ENCODE assay signal across 10 mouse cellular contexts in the genomic region with DNA sequence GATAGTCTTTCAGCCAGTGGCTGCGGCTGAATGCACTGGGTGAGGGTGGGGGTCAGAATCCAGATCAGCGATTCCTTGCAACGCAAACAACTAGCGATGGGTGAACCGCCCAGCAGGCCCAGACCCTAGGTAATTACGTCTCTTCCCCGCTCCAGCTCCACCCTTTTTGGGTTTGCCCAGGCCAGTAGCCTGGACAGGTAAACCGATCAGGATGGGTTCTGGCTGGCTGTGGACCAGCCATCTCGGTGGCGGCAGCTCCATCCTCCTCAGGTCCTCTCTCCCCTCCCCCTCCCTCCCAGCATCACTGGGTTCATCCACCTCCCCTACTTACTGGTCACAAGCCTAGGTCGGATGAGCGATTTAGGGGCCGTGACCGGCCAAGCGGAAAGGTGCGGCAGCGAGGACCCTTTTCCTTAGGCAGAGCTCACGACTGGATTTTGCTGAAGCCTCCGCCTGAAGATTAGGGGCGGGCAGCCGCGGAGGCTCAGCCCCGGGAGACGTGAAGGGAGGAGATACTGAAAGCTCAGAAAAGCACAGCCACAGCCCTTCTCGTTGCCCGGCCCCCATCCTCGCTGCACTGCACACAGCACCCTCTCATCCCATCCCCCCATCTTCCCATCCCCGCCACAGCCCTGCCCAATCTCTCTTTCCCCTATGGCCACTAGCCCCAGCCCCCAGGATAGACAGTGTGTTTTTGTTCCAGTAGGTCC. TPM values are rescaled to one million over a fixed set of nuclear protein-coding genes. Genes with fewer than 3 reads are reported as not detected.
DNase-seq lines count a peak whose midpoint lies in the region; ATAC-seq and TF ChIP-seq lines count a peak whose summit lies in the region.
"Had no signal": no experiment of that assay in that cellular context is flagged by ENCODE, and none has a peak within 500 bp of the region (broad histone marks: within the 10 kb centered on the region; RNA-seq: fewer than 3 reads in every experiment).

A gene (minus strand): TSS at position 660 of the 710 bp plus-strand sequence.

- TF ChIP-seq EP300 in liver, postnatal 0 days (IDR thresholded peaks at IDR 0.05; ENCODE audit: low read depth) = no peak

- H3K4me3 ChIP-seq in liver, embryonic 11.5 days (ENCODE audit: low read depth, low read length) = no peak within 1 kb of the TSS
- no peak within 1 kb of the TSS for H3K4me3 ChIP-seq in liver, postnatal 0 days (ENCODE audit: low read depth, low read length)
- H3K4me3 ChIP-seq in embryonic facial prominence, embryonic 15.5 days (replicated peaks) = peak within 1 kb of the TSS; percentile 30
- peak within 1 kb of the TSS; percentile 22 for H3K4me3 ChIP-seq in intestine, embryonic 14.5 days (ENCODE audit: low read depth, low read length)
- peak within 1 kb of the TSS; percentile 29 for H3K4me3 ChIP-seq in stomach, embryonic 15.5 days (replicated peaks)

- no peak within 1 kb of the TSS for H3K9ac ChIP-seq in liver, embryonic 11.5 days (ENCODE audit: low read depth, low read length)
- H3K9ac ChIP-seq in liver, postnatal 0 days (replicated peaks) = no peak within 1 kb of the TSS
- H3K9ac ChIP-seq in embryonic facial prominence, embryonic 15.5 days = no peak within 1 kb of the TSS
- 0 out of 2 replicates have a peak within 1 kb of the TSS, but pooled peaks have one; percentile 13 for H3K9ac ChIP-seq in intestine, embryonic 14.5 days (ENCODE audit: low read length)
- H3K9ac ChIP-seq in stomach, embryonic 15.5 days = no peak within 1 kb of the TSS

- no peaks in the 10 kb centered on the region for H3K4me1 ChIP-seq in liver, embryonic 11.5 days (replicated peaks; ENCODE audit: control insufficient read depth, insufficient read depth, low read length)
- H3K4me1 ChIP-seq in liver, postnatal 0 days (ENCODE audit: insufficient read depth) = no peaks in the 10 kb centered on the region
- H3K4me1 ChIP-seq in embryonic facial prominence, embryonic 15.5 days = peaks cover 11% of the 10 kb centered on the region
- no peaks in the 10 kb centered on the region for H3K4me1 ChIP-seq in intestine, embryonic 14.5 days (replicated peaks; ENCODE audit: control insufficient read depth, insufficient read depth, low read length)
- peaks cover 8% of the 10 kb centered on the region for H3K4me1 ChIP-seq in stomach, embryonic 15.5 days

- TF ChIP-seq CTCF in liver, postnatal 0 days (IDR thresholded peaks at IDR 0.05; ENCODE audit: low read depth) = no peak

- H3K27ac ChIP-seq in liver, embryonic 11.5 days (ENCODE audit: low read depth, low read length) = no peak within 1 kb of the TSS
- no peak within 1 kb of the TSS for H3K27ac ChIP-seq in liver, postnatal 0 days (ENCODE audit: low read depth)
- H3K27ac ChIP-seq in embryonic facial prominence, embryonic 15.5 days (replicated peaks) = no peak within 1 kb of the TSS
- no peak within 1 kb of the TSS for H3K27ac ChIP-seq in intestine, embryonic 14.5 days (ENCODE audit: low read depth)
- no peak within 1 kb of the TSS for H3K27ac ChIP-seq in stomach, embryonic 15.5 days
- H3K27ac ChIP-seq: macrophage had no signal

- WGBS in liver, embryonic 11.5 days = 8% methylated on average over 28 of the region's 28 CpGs
- 9% methylated on average over 28 of the region's 28 CpGs for WGBS in liver, postnatal 0 days (ENCODE audit: insufficient replicate concordance)
- 3% methylated on average over 28 of the region's 28 CpGs for WGBS in embryonic facial prominence, embryonic 15.5 days
- WGBS in intestine, embryonic 14.5 days = 2% methylated on average over 28 of the region's 28 CpGs
- 5% methylated on average over 28 of the region's 28 CpGs for WGBS in stomach, embryonic 15.5 days

- peak; percentile 30; the same call in 1 of the 2 replicates for ATAC-seq in liver, embryonic 11.5 days (replicated peaks; ENCODE audit: low FRiP score)
- no peak for ATAC-seq in liver, postnatal 0 days
- ATAC-seq in embryonic facial prominence, embryonic 15.5 days (ENCODE audit: insufficient number of reproducible peaks, low FRiP score, low TSS enrichment, low read depth) = no peak
- no peak for ATAC-seq in intestine, embryonic 14.5 days (replicated peaks; ENCODE audit: low FRiP score, low TSS enrichment, low read depth)
- no peak for ATAC-seq in stomach, embryonic 15.5 days (ENCODE audit: insufficient read depth, low FRiP score, low read depth)
- ATAC-seq: Patski had no signal

- peak within 1 kb of the TSS; percentile 20; the same call in 1 of the 2 replicates for H3K4me2 ChIP-seq in liver, embryonic 11.5 days
- H3K4me2 ChIP-seq in liver, postnatal 0 days (ENCODE audit: low read depth, low read length) = no peak within 1 kb of the TSS
- peak within 1 kb of the TSS; percentile 46 for H3K4me2 ChIP-seq in embryonic facial prominence, embryonic 15.5 days (replicated peaks)
- peak within 1 kb of the TSS; percentile 45 for H3K4me2 ChIP-seq in intestine, embryonic 14.5 days (ENCODE audit: low read length)
- peak within 1 kb of the TSS; percentile 55 for H3K4me2 ChIP-seq in stomach, embryonic 15.5 days

- H3K36me3 ChIP-seq in liver, embryonic 11.5 days (ENCODE audit: control insufficient read depth, insufficient read depth, low read length) = no peaks in the 10 kb centered on the region; the same call in 1 of the 2 replicates
- H3K36me3 ChIP-seq in liver, postnatal 0 days (replicated peaks; ENCODE audit: insufficient read depth, low read length) = 0 out of 2 replicates have a peak, but pooled peaks cover 4% of the 10 kb centered on the region
- H3K36me3 ChIP-seq in embryonic facial prominence, embryonic 15.5 days = no peaks in the 10 kb centered on the region
- H3K36me3 ChIP-seq in intestine, embryonic 14.5 days (ENCODE audit: control insufficient read depth, insufficient read depth, low read length) = peaks cover 4% of the 10 kb centered on the region; the same call in 1 of the 2 replicates
- no peaks in the 10 kb centered on the region for H3K36me3 ChIP-seq in stomach, embryonic 15.5 days

- DNase-seq in liver, embryonic 11.5 days (ENCODE audit: low spot score) = no peak
- DNase-seq in liver, postnatal 0 days = no peak
- DNase-seq in intestine, embryonic 14.5 days (ENCODE audit: low spot score) = no peak
- peak; percentile 24 for DNase-seq in mesoderm, embryonic 11.5 days (ENCODE audit: low read depth, low spot score)
- no peak for DNase-seq in thymus, postnatal 10 days (ENCODE audit: low spot score in 2 of 2)
- no peak for DNase-seq in ovary, postnatal 14 days (ENCODE audit: low spot score)

- no peaks in the 10 kb centered on the region for H3K9me3 ChIP-seq in liver, embryonic 11.5 days (ENCODE audit: control insufficient read depth, low read length)
- no peaks in the 10 kb centered on the region for H3K9me3 ChIP-seq in liver, postnatal 0 days (ENCODE audit: low read length)
- no peaks in the 10 kb centered on the region for H3K9me3 ChIP-seq in embryonic facial prominence, embryonic 15.5 days (replicated peaks)
- no peaks in the 10 kb centered on the region for H3K9me3 ChIP-seq in intestine, embryonic 14.5 days (ENCODE audit: control insufficient read depth, low read length)
- H3K9me3 ChIP-seq in stomach, embryonic 15.5 days = no peaks in the 10 kb centered on the region

- peaks cover 32% of the 10 kb centered on the region for H3K27me3 ChIP-seq in liver, embryonic 11.5 days (replicated peaks; ENCODE audit: control insufficient read depth, insufficient read depth, low read length)
- peaks cover 31% of the 10 kb centered on the region for H3K27me3 ChIP-seq in liver, postnatal 0 days (ENCODE audit: insufficient read depth, low read length)
- peaks cover 44% of the 10 kb centered on the region for H3K27me3 ChIP-seq in embryonic facial prominence, embryonic 15.5 days
- H3K27me3 ChIP-seq in intestine, embryonic 14.5 days (replicated peaks; ENCODE audit: control insufficient read depth, insufficient read depth, low read length) = peaks cover 39% of the 10 kb centered on the region
- H3K27me3 ChIP-seq in stomach, embryonic 15.5 days (replicated peaks) = peaks cover 33% of the 10 kb centered on the region
- H3K27me3 ChIP-seq: Patski had no signal

RNA-seq across cellular contexts. Expression of the gene that starts here (rescaled TPM):
- not detected in 2 replicates for polyA plus RNA-seq in liver, embryonic 11.5 days (2014; fragmentation: Nextera tagmentation; extraction: Ambion mirVana)
- polyA plus RNA-seq in liver, postnatal 0 days (2015; fragmentation: Nextera tagmentation; extraction: Ambion mirVana) = 0.08 TPM in 2 replicates
- polyA plus RNA-seq in embryonic facial prominence, embryonic 15.5 days (2015; fragmentation: Nextera tagmentation; extraction: Ambion mirVana) = 0.87 and 1.3 TPM in 2 replicates
- 0.72 and 0.77 TPM in 2 replicates for polyA plus RNA-seq in intestine, embryonic 14.5 days (2014; fragmentation: Nextera tagmentation; extraction: Ambion mirVana)
- 1.0 and 1.4 TPM in 2 replicates for polyA plus RNA-seq in stomach, embryonic 15.5 days (2015; fragmentation: Nextera tagmentation; extraction: Ambion mirVana)
- polyA plus RNA-seq: macrophage had no signal

Comparison
In these comparisons a context has a peak if more than half of its experiments do, and no peak if none do; other contexts are left out.
1. Peak in ATAC-seq and H3K4me2 ChIP-seq in liver, embryonic 11.5 days; RNA of the gene not detected or under 1 TPM.
2. H3K4me3 ChIP-seq: peak in embryonic facial prominence, embryonic 15.5 days (single experiment), intestine, embryonic 14.5 days (single experiment) and stomach, embryonic 15.5 days (single experiment); none in liver, embryonic 11.5 days (single experiment) and liver, postnatal 0 days (single experiment).